In the genomic region with DNA sequence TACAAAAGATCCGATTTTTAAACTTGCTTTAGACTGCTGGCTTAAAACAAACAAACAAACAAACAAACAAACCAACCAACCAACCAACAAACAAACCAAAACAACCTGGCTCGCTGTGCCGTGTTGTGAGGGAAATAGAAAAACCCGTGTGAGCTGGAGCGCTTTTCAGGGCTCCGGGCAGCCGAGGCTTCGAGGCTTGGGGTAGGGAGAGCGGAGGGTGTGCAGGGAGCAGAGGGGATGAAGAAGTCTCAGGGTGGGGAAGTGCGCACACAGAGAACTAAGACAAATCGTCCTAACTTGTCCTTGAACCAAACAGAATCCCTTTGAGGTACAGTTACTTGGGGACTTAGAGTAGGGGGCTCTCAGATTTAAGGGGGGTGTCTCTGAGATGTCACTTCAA, we compare ENCODE assay signal across 20 mouse cellular contexts. TPM values are rescaled to one million over a fixed set of nuclear protein-coding genes. Genes with fewer than 3 reads are reported as not detected.
"Had no signal": no experiment of that assay in that cellular context is flagged by ENCODE, and none has a peak within 500 bp of the region (broad histone marks: within the 10 kb centered on the region; RNA-seq: fewer than 3 reads in every experiment).

No protein-coding gene starts in this region.

- H3K4me3 ChIP-seq: kidney, embryonic 15.5 days; left cerebral cortex, adult 2 months; liver, embryonic 13.5 days; lung, embryonic 15.5 days; neural tube, embryonic 13.5 days had no signal

- DNase-seq: kidney, postnatal 14 days; liver; liver, embryonic 13.5 days; liver, postnatal 0 days; retina, postnatal 1 day; right cerebral cortex, postnatal 4 days; spleen, adult 18-20 months; thymus, adult 18-20 months; thymus, postnatal 14 days had no signal

- H3K36me3 ChIP-seq: kidney, embryonic 15.5 days; liver, embryonic 13.5 days; lung, embryonic 15.5 days; neural tube, embryonic 13.5 days had no signal

- H3K4me2 ChIP-seq: liver, embryonic 13.5 days; lung, embryonic 15.5 days; neural tube, embryonic 13.5 days had no signal

- H3K4me1 ChIP-seq: liver, embryonic 13.5 days; lung, embryonic 15.5 days; neural tube, embryonic 13.5 days had no signal

- H3K9ac ChIP-seq: kidney, embryonic 15.5 days; liver, embryonic 13.5 days; liver, postnatal 0 days; lung, embryonic 15.5 days; neural tube, embryonic 13.5 days had no signal

- ATAC-seq: liver, postnatal 0 days; midbrain, embryonic 16.5 days had no signal

- H3K9me3 ChIP-seq: kidney, embryonic 15.5 days; liver, embryonic 13.5 days; neural tube, embryonic 13.5 days had no signal

- H3K27ac ChIP-seq: kidney, embryonic 15.5 days; left cerebral cortex, adult 2 months; liver, embryonic 13.5 days; lung, embryonic 15.5 days; neural tube, embryonic 13.5 days had no signal

RNA-seq across cellular contexts. Expression of a gene that starts 13.9 kb away (rescaled TPM):
- total RNA-seq: layer of hippocampus, adult 8-10 months; layer of hippocampus, postnatal 14 days; left cerebral cortex, adult 2 months; left cerebral cortex, postnatal 14 days; megakaryocyte-erythroid progenitor cell, adult 5-6 weeks had no signal
- polyA plus RNA-seq: large intestine, adult 2 months; liver, embryonic 13.5 days; liver, postnatal 0 days; lung, embryonic 15.5 days; midbrain, embryonic 16.5 days; stomach, embryonic 14.5 days had no signal

RNA-seq across cellular contexts. Expression of a gene that starts 29.0 kb away (rescaled TPM):
- total RNA-seq: layer of hippocampus, adult 8-10 months; layer of hippocampus, postnatal 14 days; left cerebral cortex, adult 2 months; left cerebral cortex, postnatal 14 days; megakaryocyte-erythroid progenitor cell, adult 5-6 weeks had no signal
- polyA plus RNA-seq: large intestine, adult 2 months; liver, embryonic 13.5 days; liver, postnatal 0 days; lung, embryonic 15.5 days; midbrain, embryonic 16.5 days; stomach, embryonic 14.5 days had no signal

RNA-seq across cellular contexts. Expression of a gene that starts 33.9 kb away (rescaled TPM):
- total RNA-seq: layer of hippocampus, adult 8-10 months; layer of hippocampus, postnatal 14 days; left cerebral cortex, adult 2 months; left cerebral cortex, postnatal 14 days; megakaryocyte-erythroid progenitor cell, adult 5-6 weeks had no signal
- polyA plus RNA-seq: liver, postnatal 0 days; midbrain, embryonic 16.5 days; stomach, embryonic 14.5 days had no signal

RNA-seq across cellular contexts. Expression of a gene that starts 38.7 kb away (rescaled TPM):
- total RNA-seq: layer of hippocampus, adult 8-10 months; layer of hippocampus, postnatal 14 days; left cerebral cortex, adult 2 months; left cerebral cortex, postnatal 14 days; megakaryocyte-erythroid progenitor cell, adult 5-6 weeks had no signal
- polyA plus RNA-seq: large intestine, adult 2 months; liver, embryonic 13.5 days; liver, postnatal 0 days had no signal

RNA-seq across cellular contexts. Expression of a gene that starts 43.7 kb away (rescaled TPM):
- total RNA-seq: layer of hippocampus, adult 8-10 months; layer of hippocampus, postnatal 14 days; left cerebral cortex, adult 2 months; left cerebral cortex, postnatal 14 days had no signal
- polyA plus RNA-seq: midbrain, embryonic 16.5 days had no signal
